Mouse (Mus musculus) C2C12 (cell line): ENCODE measurements around the gene Fryl.

Experiments used
- CTCF ChIP-seq: IDR thresholded peaks from one replicate; pipeline ENCODE4 v1.5.1; 2011; ENCODE audit not compliant: control insufficient read depth, insufficient read depth, insufficient read length
- MAX ChIP-seq: IDR thresholded peaks from one replicate; pipeline ENCODE4 v1.6.1; 2011; ENCODE audit warnings: mild to moderate bottlenecking, control low read depth
- MYOG ChIP-seq: IDR thresholded peaks from one replicate; pipeline ENCODE4 v1.6.1; 2011; ENCODE audit not compliant: control insufficient read depth, insufficient read length; ENCODE audit errors: extremely low read depth

DNA sequence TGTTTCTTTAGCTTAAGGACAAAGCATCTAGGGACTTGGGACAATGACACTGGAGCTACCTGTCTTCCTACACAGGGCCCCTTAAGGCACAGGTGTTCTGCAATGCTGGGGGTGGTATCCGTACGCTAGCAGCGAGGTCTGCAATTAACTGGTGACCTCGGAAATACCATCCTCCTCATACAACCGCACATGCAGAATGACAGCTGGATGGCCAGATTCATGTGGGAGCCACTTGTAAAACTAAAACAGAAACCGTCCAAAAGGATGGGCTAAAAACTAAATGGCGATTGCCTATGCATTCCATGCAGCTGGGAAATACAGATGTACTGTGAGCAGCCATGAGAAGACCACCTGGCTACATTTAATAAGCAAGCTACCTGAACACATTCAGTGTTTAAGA lies 34.6 kb downstream of the Fryl start:
- TF ChIP-seq CTCF (no peak), MAX (no peak), MYOG (no peak)
